Mouse (Mus musculus) CH12.LX (cell line): ENCODE data around the gene Ankrd53. TPM values are rescaled to one million over a fixed set of nuclear protein-coding genes. Genes with fewer than 3 reads are reported as not detected.

Experiments used
- DNase-seq: peaks from one replicate; pipeline ENCODE4 v3.0.0-alpha.2; 2013; ENCODE audit errors: extremely low read depth
- H3K27ac ChIP-seq: 2 replicates; pipeline ENCODE4 v1.5.1; 2012; ENCODE audit warnings: low read depth, mild to moderate bottlenecking, control low read depth, moderate library complexity; ENCODE audit not compliant: insufficient read depth
- H3K27me3 ChIP-seq: replicated peaks from 2 replicates; pipeline ENCODE3; 2012; ENCODE audit warnings: inconsistent platforms
- H3K36me3 ChIP-seq, 2 experiments: replicated peaks in 1 of 2; 2 replicates each; pipeline versions ENCODE3 to v1.6.1; 2012; ENCODE audit warnings: inconsistent platforms in 1 of 2, low read length in 1 of 2, mild to moderate bottlenecking in 1 of 2, mixed read lengths in 1 of 2, moderate library complexity in 1 of 2; ENCODE audit not compliant: control insufficient read depth in 1 of 2, insufficient read depth in 1 of 2
- H3K4me1 ChIP-seq, 2 experiments: 2 replicates each; pipeline ENCODE4 v1.6.1; 2012; ENCODE audit warnings: inconsistent platforms in 1 of 2, moderate library complexity in 1 of 2; ENCODE audit not compliant: insufficient read depth in 2 of 2, control insufficient read depth in 1 of 2
- H3K4me2 ChIP-seq: 2 replicates; pipeline ENCODE4 v1.6.1; 2012; ENCODE audit warnings: low read depth, mild to moderate bottlenecking, control low read depth; ENCODE audit not compliant: poor library complexity, insufficient read depth, severe bottlenecking
- H3K4me3 ChIP-seq, 3 experiments: fragments of 150-350 bp in 1 of 3; sonication (generic) in 1 of 3; replicated peaks in 1 of 3; 2 replicates each; pipeline versions ENCODE3 to v1.5.1; 2011 to 2012; ENCODE audit warnings: low read depth in 2 of 3, low read length in 2 of 3, mild to moderate bottlenecking in 2 of 3, moderate library complexity in 2 of 3, control low read depth in 1 of 3, improper control_type of control experiment in 1 of 3, inconsistent platforms in 1 of 3, mixed read lengths in 1 of 3; ENCODE audit not compliant: poor library complexity in 1 of 3
- H3K79me2 ChIP-seq: replicated peaks from 2 replicates; pipeline ENCODE4 v1.6.1; 2012; ENCODE audit warnings: mild to moderate bottlenecking, moderate library complexity; ENCODE audit not compliant: control insufficient read depth, poor library complexity, insufficient read depth, severe bottlenecking; ENCODE audit errors: extremely low read depth
- H3K9ac ChIP-seq: 2 replicates; pipeline ENCODE4 v1.6.1; 2012; ENCODE audit warnings: low read depth, mild to moderate bottlenecking, control low read depth, moderate library complexity; ENCODE audit not compliant: insufficient read depth
- H3K9me3 ChIP-seq: replicated peaks from 2 replicates; pipeline ENCODE3; 2012; ENCODE audit warnings: low read length, inconsistent platforms, mixed read lengths
- BHLHE40 ChIP-seq: IDR thresholded peaks from 2 replicates; pipeline ENCODE4 v1.6.1; 2011; ENCODE audit warnings: mild to moderate bottlenecking, low read depth, low read length, improper control_type of control experiment
- CHD1 ChIP-seq: IDR thresholded peaks from 2 replicates; pipeline ENCODE4 v1.6.1; 2012; ENCODE audit warnings: low read depth, low read length, improper control_type of control experiment, inconsistent platforms
- ETS1 ChIP-seq: conservative IDR thresholded peaks from 2 replicates; pipeline ENCODE4 v1.6.1; 2012; ENCODE audit warnings: low read depth, mild to moderate bottlenecking, inconsistent platforms, low read length, improper control_type of control experiment, moderate library complexity
- GABPA ChIP-seq: IDR thresholded peaks from 2 replicates; pipeline ENCODE4 v1.6.1; 2012; ENCODE audit warnings: low read depth, low read length, improper control_type of control experiment, inconsistent platforms; ENCODE audit not compliant: insufficient replicate concordance
- JUN ChIP-seq: IDR thresholded peaks from 2 replicates; pipeline ENCODE4 v1.6.1; 2011; ENCODE audit warnings: low read depth, mild to moderate bottlenecking, low read length, improper control_type of control experiment, moderate library complexity; ENCODE audit not compliant: insufficient read depth
- MAZ ChIP-seq: IDR thresholded peaks from 2 replicates; pipeline ENCODE4 v1.6.1; 2012; ENCODE audit warnings: low read depth, mild to moderate bottlenecking, inconsistent platforms, low read length, improper control_type of control experiment, moderate library complexity
- MEF2A ChIP-seq: IDR thresholded peaks from 2 replicates; pipeline ENCODE4 v1.6.1; 2014; ENCODE audit warnings: low read depth, mild to moderate bottlenecking, inconsistent platforms, low read length, improper control_type of control experiment, borderline replicate concordance
- MYC ChIP-seq: IDR thresholded peaks from 2 replicates; pipeline ENCODE4 v1.6.1; 2011; ENCODE audit warnings: low read depth, mild to moderate bottlenecking, improper control_type of control experiment, low read length
- POLR2AphosphoS2 ChIP-seq: IDR thresholded peaks from 2 replicates; pipeline ENCODE4 v1.6.1; 2011; ENCODE audit warnings: low read depth, low read length, improper control_type of control experiment
- RAD21 ChIP-seq: IDR thresholded peaks from 2 replicates; pipeline ENCODE4 v1.6.1; 2011; ENCODE audit warnings: low read depth, mild to moderate bottlenecking, low read length, improper control_type of control experiment, moderate library complexity
- SMC3 ChIP-seq: IDR thresholded peaks from 2 replicates; pipeline ENCODE4 v1.6.1; 2011; ENCODE audit warnings: low read depth, low read length, improper control_type of control experiment
- ZKSCAN1 ChIP-seq: IDR thresholded peaks from 2 replicates; pipeline ENCODE4 v1.6.1; 2012; ENCODE audit warnings: low read depth, inconsistent platforms, low read length, improper control_type of control experiment, borderline replicate concordance
- ZMIZ1 ChIP-seq: IDR thresholded peaks from 2 replicates; pipeline ENCODE4 v1.6.1; 2012; ENCODE audit warnings: low read depth, mild to moderate bottlenecking, inconsistent platforms, low read length, improper control_type of control experiment
- dilution Hi-C: fragments of 300-500 bp; cut with MboI; formaldehyde crosslinking; loops from 2 replicates; pipeline ENCODE4 v1.14.3; 2020; ENCODE audit warnings: low sequenced_read_pairs; ENCODE audit not compliant: extremely low pct_unique_long_range_greater_than_20kb, extremely low pct_ligation_motif_present
- in situ Hi-C: fragments of 300-500 bp; cut with MboI; formaldehyde crosslinking; loops from 3 replicates; pipeline ENCODE4 v1.14.3; 2019; ENCODE audit warnings: low sequenced_read_pairs, low pct_ligation_motif_present, low pct_unique_long_range_greater_than_20kb, mixed read lengths
- polyA plus RNA-seq: library from polyadenylated mRNA; unstranded; fragments of >175 nt; gene quantifications from 2 replicates; pipeline ENCODE4 v1.2.1, GENCODE M21; 2012; ENCODE audit warnings: low read depth; ENCODE audit not compliant: insufficient read length
- total RNA-seq, 2 experiments: library from RNA; depleted of rRNA; stranded (reverse); fragments of 300-350 nt in 1 of 2; fragments of >200 nt in 1 of 2; gene quantifications; 2 replicates each; pipeline ENCODE4 v1.2.3; 2012 to 2014

Gene Ankrd53
- total and polyA plus RNA-seq, 3 experiments: 0.08 to 0.36 TPM; not detected in 1

DNA sequence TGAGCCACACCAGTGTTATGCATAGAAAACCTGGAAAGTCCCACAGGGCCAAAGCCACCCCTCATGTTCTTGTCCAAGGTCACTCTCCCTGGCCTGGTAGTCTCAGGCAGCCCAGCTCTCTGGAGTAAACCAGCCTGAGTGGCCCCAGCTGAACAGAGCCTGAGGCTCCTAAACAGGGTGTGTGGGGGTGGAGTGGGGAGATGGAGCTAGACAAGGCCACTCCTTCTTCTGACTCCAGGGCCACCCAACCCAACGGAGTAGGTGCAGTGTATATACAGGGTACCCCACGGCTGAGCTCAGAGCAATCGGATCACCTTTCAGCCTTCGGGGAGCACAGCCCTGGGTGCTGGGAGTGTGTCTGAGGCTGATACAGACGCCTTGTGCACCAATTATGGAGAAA, 18.3 kb upstream of the Ankrd53 start:
- Histone ChIP-seq H3K27ac (no peak overlapping the region), H3K4me1 (peaks cover 0 to 3% of the 10 kb centered on the region in 2 experiments; a peak in 1 of 4 replicates), H3K4me3 (no peak overlapping the region), H3K9ac (no peak overlapping the region), H3K36me3 (no peaks in the 10 kb centered on the region), H3K4me2 (no peak overlapping the region), H3K9me3 (peaks cover 19% of the 10 kb centered on the region), H3K79me2 (no peaks in the 10 kb centered on the region), H3K27me3 (peaks cover 76% of the 10 kb centered on the region)
- dilution Hi-C loops: no loop called here
- no peak for DNase-seq
- in situ Hi-C loops: no loop called here
- TF ChIP-seq CHD1 (no peak), SMC3 (no peak), GABPA (no peak), ZMIZ1 (no peak), RAD21 (no peak), ZKSCAN1 (no peak), BHLHE40 (no peak)

DNA sequence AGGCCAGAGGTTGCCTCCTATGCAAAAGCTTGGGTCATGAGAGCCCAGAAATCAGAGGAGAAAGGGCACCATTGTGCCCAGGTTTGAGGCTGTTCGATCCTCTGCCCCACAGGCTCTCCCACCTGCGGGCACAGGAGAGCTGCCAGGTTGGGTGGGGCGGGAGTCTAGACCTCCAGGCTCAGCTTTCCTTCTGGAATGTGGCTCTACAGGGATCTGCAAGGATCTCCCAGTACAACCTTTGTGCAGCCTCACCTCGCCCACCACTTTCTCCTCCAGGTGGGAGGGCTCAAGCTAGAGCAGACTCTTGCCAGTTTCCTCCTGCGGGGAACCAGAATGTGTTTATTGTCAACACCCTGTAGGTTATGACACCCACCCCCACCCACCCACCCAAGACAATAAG, 17.9 kb upstream of the Ankrd53 start:
- Histone ChIP-seq H3K27ac (no peak overlapping the region), H3K4me3 (no peak overlapping the region), H3K4me1 (peaks cover 0 to 3% of the 10 kb centered on the region in 2 experiments; a peak in 1 of 4 replicates), H3K27me3 (peaks cover 77% of the 10 kb centered on the region), H3K79me2 (no peaks in the 10 kb centered on the region), H3K9me3 (peaks cover 18% of the 10 kb centered on the region), H3K4me2 (no peak overlapping the region), H3K9ac (no peak overlapping the region), H3K36me3 (no peaks in the 10 kb centered on the region)
- dilution Hi-C loops (no loop called here), in situ Hi-C loops (no loop called here)
- no peak for TF ChIP-seq ETS1
- no peak for TF ChIP-seq JUN
- no peak for TF ChIP-seq MYC
- no peak for TF ChIP-seq POLR2AphosphoS2
- no peak for TF ChIP-seq MAZ
- no peak for DNase-seq

DNA sequence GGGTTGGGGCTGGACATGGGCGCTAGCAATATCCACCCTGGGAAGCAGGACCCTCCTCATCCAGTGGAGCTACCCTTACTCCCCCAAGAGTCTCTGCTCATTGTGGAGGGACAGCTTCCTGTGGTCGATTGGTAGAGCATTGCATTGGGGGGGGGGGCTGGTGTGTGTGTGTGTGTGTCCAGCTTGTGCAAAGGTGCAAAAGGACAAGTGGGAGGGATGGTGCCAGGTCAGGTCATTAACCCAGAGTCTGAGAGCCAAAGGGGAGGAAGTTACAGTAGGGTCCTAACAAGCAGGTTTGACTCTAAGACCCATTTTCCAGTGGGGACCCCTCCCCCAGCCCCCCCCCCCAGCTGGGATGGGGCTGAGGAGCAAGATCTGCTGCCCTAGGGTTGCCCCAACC, 17.0 kb upstream of the Ankrd53 start:
- Histone ChIP-seq H3K36me3 (no peaks in the 10 kb centered on the region), H3K4me1 (peaks cover 0 to 3% of the 10 kb centered on the region in 2 experiments; a peak in 1 of 4 replicates), H3K27me3 (peaks cover 70% of the 10 kb centered on the region), H3K79me2 (no peaks in the 10 kb centered on the region), H3K4me3 (no peak overlapping the region), H3K27ac (no peak overlapping the region), H3K4me2 (no peak overlapping the region), H3K9ac (no peak overlapping the region), H3K9me3 (peaks cover 10% of the 10 kb centered on the region)
- dilution Hi-C loops: no loop called here
- no peak for DNase-seq
- in situ Hi-C loops: no loop called here
- TF ChIP-seq MEF2A: no peak
- TF ChIP-seq RAD21: no peak
- TF ChIP-seq MAZ: no peak
